Mouse (Mus musculus) forebrain, postnatal 0 days (tissue): Measurements from ENCODE around the gene Cotl1. TPM values are rescaled to one million over a fixed set of nuclear protein-coding genes. Genes with fewer than 3 reads are reported as not detected.

ENCODE experiments used
- ATAC-seq: fragments of 200-750 bp; cut with Nextera tagmentation; 2 replicates; pipeline ENCODE4 v1.8.0; 2017; ENCODE audit warnings: mild to moderate bottlenecking, moderate library complexity
- DNase-seq: peaks from one replicate; pipeline ENCODE4 v3.0.0-alpha.2; 2015
- H3K27ac ChIP-seq: fragments of 300-500 bp; sonication (generic); 2 replicates; pipeline ENCODE4 v1.5.1; 2014; ENCODE audit warnings: low read depth, mild to moderate bottlenecking, antibody characterized with exemption, low read length, moderate library complexity, mixed read lengths
- H3K27me3 ChIP-seq: fragments of 300-500 bp; sonication (generic); 2 replicates; pipeline ENCODE4 v1.6.1; 2014; ENCODE audit warnings: mild to moderate bottlenecking, low read length, mixed read lengths; ENCODE audit not compliant: insufficient read depth
- H3K36me3 ChIP-seq: fragments of 300-500 bp; sonication (generic); 2 replicates; pipeline ENCODE4 v1.6.1; 2014; ENCODE audit warnings: mild to moderate bottlenecking, moderate library complexity; ENCODE audit not compliant: insufficient read depth
- H3K4me1 ChIP-seq: fragments of 300-500 bp; sonication (generic); 2 replicates; pipeline ENCODE4 v1.6.1; 2014; ENCODE audit warnings: antibody characterized with exemption; ENCODE audit not compliant: insufficient read depth
- H3K4me2 ChIP-seq: fragments of 300-500 bp; sonication (generic); 2 replicates; pipeline ENCODE4 v1.6.1; 2014; ENCODE audit warnings: low read depth, mild to moderate bottlenecking, moderate library complexity
- H3K4me3 ChIP-seq: fragments of 300-500 bp; sonication (generic); 2 replicates; pipeline ENCODE4 v1.5.1; 2014; ENCODE audit warnings: low read depth, low read length, mixed read lengths
- H3K9ac ChIP-seq: fragments of 300-500 bp; sonication (generic); 2 replicates; pipeline ENCODE4 v1.6.1; 2014; ENCODE audit warnings: mild to moderate bottlenecking
- H3K9me3 ChIP-seq: fragments of 300-500 bp; sonication (generic); 2 replicates; pipeline ENCODE4 v1.6.1; 2016; ENCODE audit warnings: low read length
- CTCF ChIP-seq: sonication (generic); IDR thresholded peaks from 2 replicates; pipeline ENCODE4 v1.5.1; 2016; ENCODE audit warnings: antibody characterized with exemption, control low read depth, low read depth
- WGBS: fragments of 180-500 bp; shearing (Covaris S2); extraction: QIAGEN DNeasy Blood & Tissue Kit; methylation state at CpG from one replicate; pipeline ENCODE4 v1.1.7; 2014; 5-methylcytosine and 5-hydroxymethylcytosine counted together
- polyA plus RNA-seq: library from polyadenylated mRNA; unstranded; fragments of >200 nt; fragmentation: Nextera tagmentation; extraction: Ambion mirVana; gene quantifications from 2 replicates; pipeline ENCODE4 v1.2.1, GENCODE M21; 2015
- total RNA-seq: library from RNA; depleted of rRNA; stranded (reverse); fragments of >200 nt; gene quantifications from 2 replicates; pipeline ENCODE4 v1.2.3, GENCODE M21; 2014; rRNA removed

The Cotl1 gene
- total and polyA plus RNA-seq, 2 experiments from 2014 or later: 134 to 224 TPM

GRCm38 (mm10) chr8:119776668-119777245 lies 63.6 kb downstream of the Cotl1 start:
- H3K4me2 ChIP-seq: no peak overlapping the region
- H3K9ac ChIP-seq: no peak overlapping the region
- no peaks in the 10 kb centered on the region for H3K9me3 ChIP-seq

GRCm38 (mm10) chr8:119765761-119766444 lies 74.4 kb downstream of the Cotl1 start:
- WGBS: 82% methylated on average over 22 of the region's 22 CpGs
- DNase-seq: no peak
- no peaks in the 10 kb centered on the region for H3K9me3 ChIP-seq
- H3K9ac ChIP-seq: no peak overlapping the region
- no peak overlapping the region for H3K4me3 ChIP-seq
- TF ChIP-seq CTCF: no peak
- H3K27ac ChIP-seq: no peak overlapping the region
- no peaks in the 10 kb centered on the region for H3K27me3 ChIP-seq
- H3K4me2 ChIP-seq: no peak overlapping the region
- no peaks in the 10 kb centered on the region for H3K4me1 ChIP-seq
- H3K36me3 ChIP-seq: peaks cover 51% of the 10 kb centered on the region
- ATAC-seq: no peak

More at GRCm38 (mm10) chr8:119776668-119777245, 63.6 kb downstream of the Cotl1 start:
- ATAC-seq (no peak), DNase-seq (no peak)
- H3K4me3 ChIP-seq: no peak overlapping the region
- H3K27ac ChIP-seq: no peak overlapping the region
- H3K27me3 ChIP-seq: no peaks in the 10 kb centered on the region
- no peak for TF ChIP-seq CTCF
- H3K36me3 ChIP-seq: peaks cover 5% of the 10 kb centered on the region; the same call in 1 of the 2 replicates
- H3K4me1 ChIP-seq: peaks cover 15% of the 10 kb centered on the region
- 87% methylated on average over 7 of the region's 7 CpGs for WGBS

DNA sequence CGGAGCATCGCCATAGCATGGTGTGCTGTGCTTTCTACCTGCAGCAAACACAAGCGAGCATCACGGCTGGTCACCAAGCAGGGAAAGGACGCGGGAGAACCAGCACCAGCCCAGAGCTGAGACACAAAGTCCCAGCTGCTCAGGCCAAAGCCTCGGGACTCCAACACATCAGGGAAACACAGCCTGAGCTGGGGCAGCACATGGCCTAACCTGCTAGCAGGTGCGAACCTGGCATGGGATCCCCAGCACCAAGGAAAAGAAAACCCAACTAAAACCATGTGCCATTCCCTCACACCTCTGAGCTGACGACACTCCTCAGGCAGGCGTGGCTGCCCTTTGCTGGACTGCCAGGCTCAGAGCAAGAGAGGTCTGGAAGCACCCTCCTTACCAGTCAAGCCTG lies 75.0 kb downstream of the Cotl1 start:
- TF ChIP-seq CTCF: no peak
- H3K27me3 ChIP-seq: no peaks in the 10 kb centered on the region
- no peaks in the 10 kb centered on the region for H3K4me1 ChIP-seq
- no peaks in the 10 kb centered on the region for H3K9me3 ChIP-seq
- no peak overlapping the region for H3K4me2 ChIP-seq
- peaks cover 51% of the 10 kb centered on the region for H3K36me3 ChIP-seq
- WGBS: 86% methylated on average over 10 of the region's 10 CpGs
- no peak overlapping the region for H3K9ac ChIP-seq
- DNase-seq (no peak), ATAC-seq (no peak)
- H3K27ac ChIP-seq: no peak overlapping the region
- H3K4me3 ChIP-seq: no peak overlapping the region

DNA sequence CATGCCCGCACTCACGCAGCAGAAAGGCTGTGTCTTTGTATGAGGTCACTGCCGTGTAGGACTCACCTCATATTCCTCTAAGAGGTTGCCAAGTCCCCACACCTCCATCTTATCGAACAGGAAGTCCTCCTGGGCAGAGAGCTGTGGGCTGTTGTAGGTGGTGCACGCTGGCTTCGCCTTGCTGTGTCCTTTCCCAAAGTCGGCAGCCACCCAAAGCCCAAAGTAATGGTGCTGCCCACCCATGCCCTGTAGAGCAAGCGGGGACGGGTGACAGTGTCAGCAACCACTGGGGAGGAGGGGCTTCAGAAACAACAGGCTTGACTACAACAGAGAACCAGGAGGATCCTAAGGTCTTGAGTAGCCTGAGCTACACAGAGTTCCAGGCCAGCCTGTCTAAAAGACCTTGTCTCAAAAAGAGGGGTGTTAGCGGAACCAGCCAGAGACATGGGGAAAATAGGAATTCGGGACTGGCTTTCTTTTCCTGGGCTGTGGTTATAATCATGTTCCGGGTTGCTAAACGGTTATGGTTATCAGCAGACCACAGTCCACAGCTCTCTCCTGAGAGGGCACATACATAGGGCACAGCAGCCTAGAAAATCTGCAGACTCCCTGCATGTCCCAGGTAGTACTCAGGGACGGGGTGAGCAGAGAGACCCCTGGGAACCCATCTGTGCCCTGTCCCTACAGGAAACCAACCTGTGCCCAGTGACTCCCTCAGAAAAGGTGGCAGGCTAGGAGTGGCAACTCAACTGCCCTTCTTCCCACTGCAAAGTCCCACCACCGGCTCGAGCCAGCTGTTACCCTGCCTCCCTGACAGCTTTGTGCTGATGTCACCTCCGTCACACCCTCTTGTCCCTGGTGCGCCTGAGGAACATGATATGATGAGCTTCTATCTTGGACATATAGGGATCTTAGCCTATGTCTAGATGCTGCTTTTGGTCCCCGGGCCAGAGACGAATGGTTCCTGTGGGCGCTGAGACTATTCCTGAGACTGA lies 77.8 kb downstream of the Cotl1 start:
- Histone ChIP-seq H3K27ac (no peak overlapping the region), H3K4me1 (no peaks in the 10 kb centered on the region), H3K27me3 (no peaks in the 10 kb centered on the region), H3K9me3 (no peaks in the 10 kb centered on the region), H3K9ac (no peak overlapping the region), H3K36me3 (peaks cover 47% of the 10 kb centered on the region), H3K4me3 (no peak overlapping the region), H3K4me2 (no peak overlapping the region)
- no peak for TF ChIP-seq CTCF
- no peak for DNase-seq
- no peak for ATAC-seq
- 89% methylated on average over 21 of the region's 21 CpGs for WGBS

DNA sequence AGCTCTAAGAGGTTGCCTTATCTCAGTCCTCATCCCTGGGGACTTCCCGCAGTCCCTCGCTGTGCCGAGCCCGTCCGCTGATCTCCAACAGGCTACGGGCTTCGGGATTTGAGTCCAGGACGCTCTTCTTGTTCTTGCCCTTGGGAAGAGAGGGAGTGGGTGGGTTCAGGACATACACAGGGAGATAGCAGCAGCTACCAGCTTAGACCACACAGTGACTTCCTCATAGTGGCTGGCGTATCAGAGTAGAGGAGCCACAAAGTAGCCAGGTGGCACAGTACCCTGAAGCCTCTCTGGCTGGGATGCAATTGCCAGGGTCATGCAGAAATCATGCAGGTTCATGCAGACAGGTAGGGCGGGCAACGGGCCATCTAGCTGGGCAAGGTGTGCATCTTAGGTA lies 78.7 kb downstream of the Cotl1 start:
- Histone ChIP-seq H3K27ac (no peak overlapping the region), H3K4me2 (no peak overlapping the region), H3K36me3 (peaks cover 38% of the 10 kb centered on the region), H3K27me3 (no peaks in the 10 kb centered on the region), H3K4me3 (no peak overlapping the region), H3K9me3 (no peaks in the 10 kb centered on the region), H3K9ac (no peak overlapping the region), H3K4me1 (no peaks in the 10 kb centered on the region)
- 94% methylated on average over 11 of the region's 11 CpGs for WGBS
- no peak for TF ChIP-seq CTCF
- ATAC-seq (no peak), DNase-seq (no peak)

Other genes with a start within 250 kb of the Cotl1 start
- gene Taf1c, start 235.3 kb downstream of the Cotl1 start, total RNA-seq: 17.6 and 21.1 TPM in 2 replicates
- 10.1 and 10.9 TPM in 2 replicates for gene Taf1c, start 235.3 kb downstream of the Cotl1 start, polyA plus RNA-seq
- not detected in 2 replicates for gene Adad2, start 227.8 kb downstream of the Cotl1 start, total RNA-seq
- gene Adad2, start 227.8 kb downstream of the Cotl1 start, polyA plus RNA-seq: 0.09 and 0.16 TPM in 2 replicates
- 0.38 and 1.5 TPM in 2 replicates for gene Kcng4, start 204.9 kb downstream of the Cotl1 start, total RNA-seq
- gene Kcng4, start 204.9 kb downstream of the Cotl1 start, polyA plus RNA-seq: 0.34 and 0.90 TPM in 2 replicates
- gene Wfdc1, start 174.2 kb downstream of the Cotl1 start, total RNA-seq: 8.6 and 8.9 TPM in 2 replicates
- 8.3 and 9.0 TPM in 2 replicates for gene Wfdc1, start 174.2 kb downstream of the Cotl1 start, polyA plus RNA-seq
- not detected in 2 replicates for gene Atp2c2, start 140.5 kb downstream of the Cotl1 start, total RNA-seq
- gene Atp2c2, start 140.5 kb downstream of the Cotl1 start, polyA plus RNA-seq: 0.15 and 0.22 TPM in 2 replicates
- 21.0 and 21.1 TPM in 2 replicates for gene Tldc1, start 62.1 kb downstream of the Cotl1 start, total RNA-seq
- 6.8 and 9.4 TPM in 2 replicates for gene Tldc1, start 62.1 kb downstream of the Cotl1 start, polyA plus RNA-seq
- gene Klhl36, start 21.7 kb upstream of the Cotl1 start, total RNA-seq: 18.7 and 23.0 TPM in 2 replicates
- gene Klhl36, start 21.7 kb upstream of the Cotl1 start, polyA plus RNA-seq: 18.0 and 20.3 TPM in 2 replicates
- 68.1 and 77.3 TPM in 2 replicates for gene Usp10, start 69.8 kb upstream of the Cotl1 start, total RNA-seq
- 89.6 and 106 TPM in 2 replicates for gene Usp10, start 69.8 kb upstream of the Cotl1 start, polyA plus RNA-seq
- gene Gm20388, start 70.3 kb upstream of the Cotl1 start, total RNA-seq: 43.2 and 51.3 TPM in 2 replicates
- gene Gm20388, start 70.3 kb upstream of the Cotl1 start, polyA plus RNA-seq: not detected in 2 replicates
- 2.8 and 11.0 TPM in 2 replicates for gene Crispld2, start 151.9 kb upstream of the Cotl1 start, total RNA-seq
- gene Crispld2, start 151.9 kb upstream of the Cotl1 start, polyA plus RNA-seq: 2.1 and 2.5 TPM in 2 replicates